Mouse (Mus musculus) heart, embryonic 12.5 days (tissue): ENCODE results near the gene 1700061G19Rik. TPM values are rescaled to one million over a fixed set of nuclear protein-coding genes. Genes with fewer than 3 reads are reported as not detected.
A peak's percentile ranks its signal among the peaks of the same experiment; 100 is the strongest.

Experiments used
- ATAC-seq: fragments of 200-750 bp; cut with Nextera tagmentation; 2 replicates; pipeline ENCODE4 v1.8.0; 2017; ENCODE audit warnings: moderate TSS enrichment, moderate library complexity; ENCODE audit not compliant: insufficient number of reproducible peaks, low FRiP score
- H3K27ac ChIP-seq: fragments of 300-500 bp; sonication (generic); 2 replicates; pipeline ENCODE4 v1.5.1; 2016; ENCODE audit warnings: mild to moderate bottlenecking, moderate library complexity; ENCODE audit not compliant: poor library complexity, severe bottlenecking
- H3K27me3 ChIP-seq: fragments of 300-500 bp; sonication (generic); replicated peaks from 2 replicates; pipeline ENCODE4 v1.6.1; 2016; ENCODE audit warnings: mild to moderate bottlenecking, moderate library complexity
- H3K36me3 ChIP-seq: fragments of 300-500 bp; sonication (generic); 2 replicates; pipeline ENCODE4 v1.6.1; 2016; ENCODE audit warnings: mild to moderate bottlenecking, moderate library complexity
- H3K4me1 ChIP-seq: fragments of 300-500 bp; sonication (generic); replicated peaks from 2 replicates; pipeline ENCODE4 v1.6.1; 2016; ENCODE audit warnings: mild to moderate bottlenecking
- H3K4me2 ChIP-seq: fragments of 300-500 bp; sonication (generic); 2 replicates; pipeline ENCODE4 v1.6.1; 2016; ENCODE audit warnings: mild to moderate bottlenecking, moderate library complexity
- H3K4me3 ChIP-seq: fragments of 300-500 bp; sonication (generic); 2 replicates; pipeline ENCODE4 v1.5.1; 2016; ENCODE audit warnings: mild to moderate bottlenecking
- H3K9ac ChIP-seq: fragments of 300-500 bp; sonication (generic); 2 replicates; pipeline ENCODE4 v1.6.1; 2016; ENCODE audit warnings: mild to moderate bottlenecking, moderate library complexity
- H3K9me3 ChIP-seq: fragments of 300-500 bp; sonication (generic); replicated peaks from 2 replicates; pipeline ENCODE4 v1.6.1; 2016; ENCODE audit warnings: mild to moderate bottlenecking, moderate library complexity
- WGBS: fragments of 180-500 bp; shearing (Covaris S2); methylation state at CpG from one replicate; pipeline ENCODE4 v1.1.7; 2016; 5-methylcytosine and 5-hydroxymethylcytosine counted together
- polyA plus RNA-seq: library from polyadenylated mRNA; unstranded; fragments of >200 nt; fragmentation: Nextera tagmentation; extraction: Ambion mirVana; gene quantifications from 2 replicates; pipeline ENCODE4 v1.2.1, GENCODE M21; 2016

1700061G19Rik gene
- polyA plus RNA-seq, 1 experiment from 2014 or later = 0.36 TPM

DNA sequence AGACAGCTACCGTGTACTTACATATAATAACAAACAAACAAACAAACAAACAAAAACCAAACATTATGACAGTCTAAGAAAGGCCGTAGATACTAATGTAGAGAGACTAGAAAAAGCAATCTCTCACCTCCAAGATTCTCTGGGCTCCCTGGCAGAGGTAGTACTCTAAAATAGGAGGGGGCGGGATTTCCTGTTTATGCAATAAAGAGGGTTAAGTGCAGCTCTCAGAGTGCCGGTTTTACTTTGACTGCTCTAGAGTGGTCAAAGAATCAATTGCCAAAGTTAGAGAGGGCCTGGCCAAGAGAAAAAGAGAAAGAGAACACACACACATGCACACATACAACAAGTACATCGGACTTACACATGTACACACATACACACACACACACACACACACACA is 33.1 kb upstream of the 1700061G19Rik start:
- no peaks in the 10 kb centered on the region for H3K9me3 ChIP-seq
- H3K4me1 ChIP-seq = no peaks in the 10 kb centered on the region
- H3K27me3 ChIP-seq = peaks cover 9% of the 10 kb centered on the region
- ATAC-seq = no peak
- H3K4me2 ChIP-seq = no peak overlapping the region
- no peak overlapping the region for H3K4me3 ChIP-seq
- 72% methylated on average over 5 of the region's 5 CpGs for WGBS
- H3K36me3 ChIP-seq = no peaks in the 10 kb centered on the region
- no peak overlapping the region for H3K27ac ChIP-seq
- H3K9ac ChIP-seq = no peak overlapping the region

DNA sequence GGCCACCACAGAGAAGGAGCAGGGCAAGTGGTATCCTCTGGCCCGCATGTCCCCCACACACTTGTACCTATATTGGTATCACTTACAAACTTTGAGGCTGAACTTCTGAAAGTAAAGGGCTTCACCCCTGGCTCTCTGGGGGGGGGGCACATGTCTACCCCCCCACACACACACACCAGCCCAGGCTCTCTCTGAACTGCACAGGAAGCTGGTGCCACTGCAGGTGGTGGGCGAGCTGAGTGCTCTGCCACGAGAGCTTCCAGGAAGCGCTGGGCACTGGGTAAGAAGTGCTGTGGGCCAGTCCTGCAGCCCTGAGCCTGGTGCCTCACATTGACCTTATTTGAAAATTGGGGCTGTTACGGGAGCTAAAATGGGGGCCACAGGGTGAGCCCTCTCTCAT is 31.6 kb upstream of the 1700061G19Rik start:
- H3K4me1 ChIP-seq = no peaks in the 10 kb centered on the region
- no peak overlapping the region for H3K4me2 ChIP-seq
- H3K27me3 ChIP-seq = 0 out of 2 replicates have a peak, but pooled peaks cover 12% of the 10 kb centered on the region
- H3K9me3 ChIP-seq = no peaks in the 10 kb centered on the region
- H3K9ac ChIP-seq = no peak overlapping the region
- WGBS = 80% methylated on average over 5 of the region's 5 CpGs
- no peak overlapping the region for H3K27ac ChIP-seq
- no peak overlapping the region for H3K4me3 ChIP-seq
- no peak for ATAC-seq
- no peaks in the 10 kb centered on the region for H3K36me3 ChIP-seq

DNA sequence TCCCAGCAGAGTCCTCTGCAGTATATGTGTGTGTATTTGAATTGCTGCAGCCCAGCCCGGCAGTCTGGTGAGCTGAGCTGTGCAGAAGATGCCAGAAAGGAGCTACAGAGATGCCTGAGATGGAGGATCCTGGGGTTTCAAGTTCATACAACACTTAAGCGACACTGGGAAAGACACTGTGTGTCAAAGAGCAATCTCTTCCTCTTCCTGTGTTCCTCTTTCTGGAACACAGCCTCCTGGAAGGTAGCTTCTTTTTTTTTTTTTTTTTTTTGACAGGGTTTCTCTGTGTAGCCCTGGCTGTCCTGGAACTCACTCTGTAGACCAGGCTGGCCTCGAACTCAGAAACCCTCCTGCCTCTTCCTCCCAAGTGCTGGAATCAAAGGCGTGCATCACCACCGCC is 26.5 kb upstream of the 1700061G19Rik start:
- no peak overlapping the region for H3K9ac ChIP-seq
- 0 out of 2 replicates have a peak, but pooled peaks cover 15% of the 10 kb centered on the region for H3K27me3 ChIP-seq
- H3K4me2 ChIP-seq = no peak overlapping the region
- WGBS = 80% methylated on average over 5 of the region's 5 CpGs
- no peak overlapping the region for H3K4me3 ChIP-seq
- H3K36me3 ChIP-seq = no peaks in the 10 kb centered on the region
- no peaks in the 10 kb centered on the region for H3K9me3 ChIP-seq
- no peaks in the 10 kb centered on the region for H3K4me1 ChIP-seq
- H3K27ac ChIP-seq = no peak overlapping the region
- ATAC-seq = no peak

DNA sequence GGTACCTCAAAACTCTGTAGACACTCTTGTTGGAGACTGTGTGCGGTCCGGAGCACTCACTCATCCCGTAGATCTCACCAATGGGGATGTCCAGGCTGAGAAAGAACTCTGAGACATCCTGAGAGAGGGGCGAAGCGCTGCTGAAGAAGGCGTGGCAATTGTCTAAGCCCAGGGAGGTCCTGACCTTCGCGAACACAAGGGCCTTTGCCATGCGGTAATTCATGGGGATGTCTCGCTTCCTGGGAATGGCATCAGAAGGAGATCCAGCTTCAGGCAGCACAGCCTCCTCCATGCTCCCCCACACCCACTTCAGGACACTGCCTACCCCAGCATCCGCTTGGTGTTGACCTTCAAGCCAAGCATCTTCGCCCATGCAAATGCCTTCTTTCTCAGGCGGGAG is 25.6 kb upstream of the 1700061G19Rik start:
- H3K27ac ChIP-seq = no peak overlapping the region
- H3K36me3 ChIP-seq = no peaks in the 10 kb centered on the region
- H3K9ac ChIP-seq = no peak overlapping the region
- H3K4me2 ChIP-seq = no peak overlapping the region
- H3K4me3 ChIP-seq = no peak overlapping the region
- H3K9me3 ChIP-seq = no peaks in the 10 kb centered on the region
- 84% methylated on average over 13 of the region's 13 CpGs for WGBS
- H3K4me1 ChIP-seq = no peaks in the 10 kb centered on the region
- 0 out of 2 replicates have a peak, but pooled peaks cover 15% of the 10 kb centered on the region for H3K27me3 ChIP-seq
- ATAC-seq = no peak

DNA sequence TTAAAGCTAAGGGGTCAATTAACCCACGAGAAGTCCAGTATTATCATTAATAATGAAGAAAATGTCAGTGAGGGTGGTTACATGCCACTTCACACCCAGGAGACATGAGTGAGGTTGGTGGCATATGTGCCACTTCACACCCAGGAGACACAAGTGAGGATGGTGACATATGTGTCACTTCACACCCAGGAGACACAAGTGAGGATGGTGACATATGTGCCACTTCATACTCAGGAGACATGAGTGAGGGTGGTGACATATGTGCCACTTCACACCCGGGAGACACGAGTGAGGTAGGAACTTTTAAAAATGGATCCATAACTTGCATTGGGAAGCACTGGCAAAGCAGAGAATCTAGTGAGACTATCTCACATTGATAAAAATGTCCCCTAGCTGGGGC is 24.1 kb upstream of the 1700061G19Rik start:
- no peak overlapping the region for H3K4me2 ChIP-seq
- H3K27me3 ChIP-seq = 0 out of 2 replicates have a peak, but pooled peaks cover 15% of the 10 kb centered on the region
- H3K9me3 ChIP-seq = no peaks in the 10 kb centered on the region
- ATAC-seq = no peak
- H3K36me3 ChIP-seq = no peaks in the 10 kb centered on the region
- no peak overlapping the region for H3K9ac ChIP-seq
- no peak overlapping the region for H3K4me3 ChIP-seq
- WGBS = 67% methylated on average over 3 of the region's 3 CpGs
- no peaks in the 10 kb centered on the region for H3K4me1 ChIP-seq
- H3K27ac ChIP-seq = no peak overlapping the region

DNA sequence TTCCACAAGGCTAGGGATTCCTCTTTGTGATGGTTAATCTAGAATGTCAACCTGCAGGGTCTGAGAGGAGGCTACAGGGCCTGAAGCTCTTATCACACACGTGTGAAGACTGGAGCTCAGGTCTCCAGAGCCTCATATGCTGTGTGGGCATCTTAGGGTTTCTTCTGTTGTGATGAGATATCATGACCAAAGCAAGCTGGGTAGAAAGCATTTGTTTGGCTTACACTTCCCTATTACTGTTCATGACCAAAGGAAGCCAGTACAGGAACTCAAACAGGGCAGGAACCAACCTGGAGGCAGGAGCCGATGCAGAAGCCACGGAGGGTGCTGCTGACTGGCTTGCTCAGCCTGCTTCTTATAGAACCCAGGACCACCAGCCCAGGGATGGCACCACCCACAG is 19.9 kb upstream of the 1700061G19Rik start:
- Histone ChIP-seq H3K36me3 (no peaks in the 10 kb centered on the region), H3K4me1 (peaks cover 10% of the 10 kb centered on the region), H3K9me3 (no peaks in the 10 kb centered on the region), H3K4me2 (no peak overlapping the region), H3K4me3 (no peak overlapping the region), H3K27me3 (no peaks in the 10 kb centered on the region), H3K9ac (no peak overlapping the region), H3K27ac (no peak overlapping the region)
- 60% methylated on average over 3 of the region's 3 CpGs for WGBS
- no peak for ATAC-seq

DNA sequence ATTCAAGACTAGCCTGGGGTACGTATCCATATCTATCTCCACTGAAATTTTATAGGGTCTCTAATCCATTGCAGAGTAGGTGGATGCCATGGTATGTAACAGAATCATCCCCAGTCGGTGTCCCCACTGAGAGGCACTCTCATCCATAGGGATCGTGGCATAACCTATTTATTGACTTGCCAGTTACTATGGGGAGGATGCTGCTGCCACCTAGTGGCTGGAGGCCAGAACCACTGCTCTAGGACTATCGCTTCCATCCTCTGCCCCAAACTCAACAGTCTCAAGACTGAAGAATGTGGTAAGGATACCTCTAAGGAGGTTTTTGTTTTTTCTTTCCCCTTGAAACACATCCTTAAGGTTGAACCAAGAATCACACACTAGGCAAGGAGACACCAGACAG is 17.1 kb upstream of the 1700061G19Rik start:
- H3K27ac ChIP-seq = peak overlapping the region; percentile 79; the same call in 1 of the 2 replicates
- ATAC-seq = no peak
- H3K36me3 ChIP-seq = no peaks in the 10 kb centered on the region
- WGBS = 55% methylated on average over 4 of the region's 4 CpGs
- H3K4me3 ChIP-seq = no peak overlapping the region
- H3K4me2 ChIP-seq = no peak overlapping the region
- no peaks in the 10 kb centered on the region for H3K27me3 ChIP-seq
- no peak overlapping the region for H3K9ac ChIP-seq
- H3K9me3 ChIP-seq = no peaks in the 10 kb centered on the region
- peaks cover 10% of the 10 kb centered on the region for H3K4me1 ChIP-seq

DNA sequence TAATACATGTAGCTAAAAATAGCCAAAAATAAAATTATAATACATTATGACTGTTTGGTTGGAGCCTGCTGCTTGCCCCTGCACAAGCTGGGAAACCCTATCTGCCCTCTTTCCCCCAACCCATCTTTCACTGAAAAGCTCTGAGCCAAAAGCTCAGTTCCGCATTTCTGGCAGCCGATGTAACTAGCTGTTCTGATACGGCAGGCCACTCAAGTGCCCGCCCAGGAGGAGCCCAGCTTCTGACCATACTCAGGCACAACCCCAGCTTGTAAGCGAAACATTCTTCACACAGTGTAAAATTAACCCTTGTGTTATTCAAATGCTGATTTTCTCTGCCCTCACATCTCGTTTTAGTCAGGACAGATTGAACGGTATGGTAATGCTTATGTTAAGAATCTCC is 16.4 kb upstream of the 1700061G19Rik start:
- Histone ChIP-seq H3K27ac (peak overlapping the region; percentile 79), H3K4me3 (no peak overlapping the region), H3K27me3 (no peaks in the 10 kb centered on the region), H3K9ac (0 out of 2 replicates have a peak overlapping the region, but pooled peaks have one; percentile 23), H3K4me1 (peaks cover 10% of the 10 kb centered on the region), H3K4me2 (peak overlapping the region; percentile 23), H3K36me3 (no peaks in the 10 kb centered on the region), H3K9me3 (no peaks in the 10 kb centered on the region)
- ATAC-seq = peak; percentile 53
- 31% methylated on average over 7 of the region's 7 CpGs for WGBS

DNA sequence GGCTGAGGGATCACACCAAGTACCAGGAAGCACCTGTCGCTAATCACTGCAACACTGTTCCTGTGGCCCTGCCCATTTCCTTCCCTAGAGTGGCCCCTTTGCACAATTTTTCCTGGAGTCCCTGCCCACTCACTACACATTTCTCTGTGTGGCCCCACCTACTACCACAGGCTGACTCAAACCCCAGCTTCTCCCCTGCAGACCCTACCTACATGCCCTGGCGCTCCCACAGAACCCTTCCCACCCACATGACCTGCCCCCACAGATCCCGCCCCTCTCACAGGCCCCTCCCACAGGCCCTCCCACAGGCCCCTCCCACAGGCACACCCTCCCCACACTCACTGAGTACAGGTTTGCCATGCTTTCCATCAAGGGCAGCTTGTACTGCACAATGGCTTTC is 14.1 kb upstream of the 1700061G19Rik start:
- no peak overlapping the region for H3K27ac ChIP-seq
- 56% methylated on average over 3 of the region's 3 CpGs for WGBS
- no peak overlapping the region for H3K4me3 ChIP-seq
- H3K36me3 ChIP-seq = no peaks in the 10 kb centered on the region
- no peak overlapping the region for H3K4me2 ChIP-seq
- H3K9me3 ChIP-seq = 0 out of 2 replicates have a peak, but pooled peaks cover under 1% of the 10 kb centered on the region
- no peaks in the 10 kb centered on the region for H3K27me3 ChIP-seq
- peaks cover 10% of the 10 kb centered on the region for H3K4me1 ChIP-seq
- no peak overlapping the region for H3K9ac ChIP-seq
- peak; percentile 24; the same call in 1 of the 2 replicates for ATAC-seq

DNA sequence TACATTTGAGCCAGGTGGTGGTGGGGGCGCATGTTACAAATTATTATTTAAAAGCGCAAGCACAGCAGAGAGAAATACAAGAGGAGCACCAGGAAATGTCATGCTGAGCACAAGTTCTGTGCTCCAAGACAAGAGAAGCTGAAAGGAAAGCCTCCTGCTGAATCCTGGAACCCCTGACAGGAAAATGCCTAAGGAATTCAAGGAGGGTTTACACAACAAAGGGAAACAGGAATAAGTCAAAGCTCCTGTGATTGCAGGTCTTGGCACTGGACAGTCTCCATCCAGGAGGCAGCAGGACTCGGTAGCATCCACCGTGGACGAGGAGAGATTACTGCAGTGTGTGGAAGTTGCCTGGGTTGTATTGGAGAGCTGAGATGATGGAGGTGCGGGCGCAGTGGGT is 9.2 kb upstream of the 1700061G19Rik start:
- Histone ChIP-seq H3K27ac (no peak overlapping the region), H3K9ac (no peak overlapping the region), H3K27me3 (no peaks in the 10 kb centered on the region), H3K4me1 (no peaks in the 10 kb centered on the region), H3K36me3 (no peaks in the 10 kb centered on the region), H3K4me3 (no peak overlapping the region), H3K9me3 (peaks cover 11% of the 10 kb centered on the region), H3K4me2 (no peak overlapping the region)
- WGBS = 78% methylated on average over 7 of the region's 7 CpGs
- no peak for ATAC-seq

DNA sequence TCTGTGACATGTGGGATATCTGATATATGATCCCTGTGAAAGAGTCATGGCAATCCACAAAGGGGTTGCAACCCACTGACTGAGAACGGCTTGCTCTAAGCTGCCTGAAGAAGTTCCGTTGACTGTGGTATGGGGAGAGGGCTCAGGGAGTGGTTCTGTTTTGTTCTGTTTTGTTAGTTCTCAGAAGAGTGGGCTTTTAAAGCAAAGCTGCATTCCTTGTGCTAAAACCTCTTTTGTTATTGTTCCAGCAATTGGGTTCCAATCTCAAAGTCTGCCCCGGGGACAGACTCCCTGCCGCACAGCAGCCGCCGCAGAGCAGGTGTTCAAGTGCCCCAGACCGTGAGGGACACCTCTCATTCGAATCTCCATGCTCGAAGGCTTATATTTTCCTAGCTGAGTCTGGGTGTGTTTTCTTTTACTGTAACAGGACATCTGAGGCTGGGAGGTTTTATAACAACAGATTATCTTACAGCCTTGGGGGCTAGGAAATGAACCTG is 5.7 kb upstream of the 1700061G19Rik start:
- H3K27ac ChIP-seq = no peak overlapping the region
- WGBS = 85% methylated on average over 9 of the region's 9 CpGs
- H3K9ac ChIP-seq = no peak overlapping the region
- H3K27me3 ChIP-seq = no peaks in the 10 kb centered on the region
- no peaks in the 10 kb centered on the region for H3K4me1 ChIP-seq
- H3K36me3 ChIP-seq = no peaks in the 10 kb centered on the region
- no peak for ATAC-seq
- H3K9me3 ChIP-seq = peaks cover 11% of the 10 kb centered on the region
- no peak overlapping the region for H3K4me3 ChIP-seq
- no peak overlapping the region for H3K4me2 ChIP-seq

DNA sequence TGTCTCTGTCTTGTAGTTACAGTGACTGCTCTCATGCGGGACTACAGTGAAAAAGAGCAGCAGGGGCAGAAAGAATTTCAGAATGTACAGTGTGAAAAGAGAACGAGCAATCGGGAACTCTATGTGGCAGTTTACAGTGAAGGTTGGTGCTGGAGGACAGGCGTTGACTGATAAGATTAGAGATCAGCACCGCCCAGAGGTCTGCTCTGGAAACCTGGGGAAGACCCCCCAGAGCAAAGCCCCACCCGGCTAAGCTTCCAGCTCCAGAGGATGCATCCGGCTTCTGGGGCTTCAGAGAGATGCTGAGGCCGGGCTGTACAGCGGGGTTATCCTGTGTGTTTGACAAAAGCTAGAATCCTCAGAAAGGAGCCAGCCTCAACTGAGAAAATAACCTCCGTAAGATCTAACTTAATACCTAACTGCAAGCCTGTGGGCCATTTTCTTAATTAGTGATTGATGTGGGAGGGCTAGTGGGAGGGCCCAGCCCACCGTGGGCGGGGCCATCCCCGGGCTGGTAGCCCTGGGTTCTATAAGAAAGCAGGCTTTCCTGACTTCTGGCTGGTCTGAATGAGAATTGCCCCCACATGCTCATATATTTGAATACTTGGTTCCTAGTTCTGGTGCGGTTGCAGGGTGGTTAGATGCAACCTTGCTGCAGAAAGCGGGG is 4.9 kb upstream of the 1700061G19Rik start:
- Histone ChIP-seq H3K27ac (no peak overlapping the region), H3K4me3 (no peak overlapping the region), H3K36me3 (no peaks in the 10 kb centered on the region), H3K4me2 (no peak overlapping the region), H3K9ac (no peak overlapping the region), H3K9me3 (peaks cover 11% of the 10 kb centered on the region), H3K27me3 (no peaks in the 10 kb centered on the region), H3K4me1 (no peaks in the 10 kb centered on the region)
- 51% methylated on average over 15 of the region's 15 CpGs for WGBS
- ATAC-seq = no peak
